Mouse (Mus musculus) forebrain, embryonic 12.5 days (tissue): ENCODE data around the gene S100a11. TPM values are rescaled to one million over a fixed set of nuclear protein-coding genes. Genes with fewer than 3 reads are reported as not detected.
"Not testable (repeated sequence)": the region's sequence is repeated elsewhere in the genome, so short reads cannot be mapped to it uniquely, and the experiment has no call there.

ENCODE experiments used
- ATAC-seq: fragments of 200-750 bp; cut with Nextera tagmentation; 2 replicates; pipeline ENCODE4 v1.8.0; 2017; ENCODE audit warnings: moderate TSS enrichment; ENCODE audit not compliant: low FRiP score
- H3K27ac ChIP-seq: fragments of 300-500 bp; sonication (generic); 2 replicates; pipeline ENCODE4 v1.5.1; 2016; ENCODE audit warnings: mild to moderate bottlenecking
- H3K27me3 ChIP-seq: fragments of 300-500 bp; sonication (generic); 2 replicates; pipeline ENCODE4 v1.6.1; 2016; ENCODE audit warnings: mild to moderate bottlenecking
- H3K36me3 ChIP-seq: fragments of 300-500 bp; sonication (generic); replicated peaks from 2 replicates; pipeline ENCODE4 v1.6.1; 2016; ENCODE audit warnings: mild to moderate bottlenecking
- H3K4me1 ChIP-seq: fragments of 300-500 bp; sonication (generic); 2 replicates; pipeline ENCODE4 v1.6.1; 2016
- H3K4me2 ChIP-seq: fragments of 300-500 bp; sonication (generic); 2 replicates; pipeline ENCODE4 v1.6.1; 2016; ENCODE audit warnings: mild to moderate bottlenecking, moderate library complexity
- H3K4me3 ChIP-seq: fragments of 300-500 bp; sonication (generic); replicated peaks from 2 replicates; pipeline ENCODE4 v1.5.1; 2016; ENCODE audit warnings: mild to moderate bottlenecking
- H3K9ac ChIP-seq: fragments of 300-500 bp; sonication (generic); 2 replicates; pipeline ENCODE4 v1.6.1; 2016; ENCODE audit warnings: mild to moderate bottlenecking
- H3K9me3 ChIP-seq: fragments of 300-500 bp; sonication (generic); 2 replicates; pipeline ENCODE4 v1.6.1; 2016
- WGBS: fragments of 180-500 bp; shearing (Covaris S2); methylation state at CpG from one replicate; pipeline ENCODE4 v1.1.7; 2016; 5-methylcytosine and 5-hydroxymethylcytosine counted together
- polyA plus RNA-seq: library from polyadenylated mRNA; unstranded; fragments of >200 nt; fragmentation: Nextera tagmentation; extraction: Ambion mirVana; gene quantifications from 2 replicates; pipeline ENCODE4 v1.2.1, GENCODE M21; 2016

The S100a11 gene
- 251 and 342 TPM in 2 replicates for polyA plus RNA-seq

DNA sequence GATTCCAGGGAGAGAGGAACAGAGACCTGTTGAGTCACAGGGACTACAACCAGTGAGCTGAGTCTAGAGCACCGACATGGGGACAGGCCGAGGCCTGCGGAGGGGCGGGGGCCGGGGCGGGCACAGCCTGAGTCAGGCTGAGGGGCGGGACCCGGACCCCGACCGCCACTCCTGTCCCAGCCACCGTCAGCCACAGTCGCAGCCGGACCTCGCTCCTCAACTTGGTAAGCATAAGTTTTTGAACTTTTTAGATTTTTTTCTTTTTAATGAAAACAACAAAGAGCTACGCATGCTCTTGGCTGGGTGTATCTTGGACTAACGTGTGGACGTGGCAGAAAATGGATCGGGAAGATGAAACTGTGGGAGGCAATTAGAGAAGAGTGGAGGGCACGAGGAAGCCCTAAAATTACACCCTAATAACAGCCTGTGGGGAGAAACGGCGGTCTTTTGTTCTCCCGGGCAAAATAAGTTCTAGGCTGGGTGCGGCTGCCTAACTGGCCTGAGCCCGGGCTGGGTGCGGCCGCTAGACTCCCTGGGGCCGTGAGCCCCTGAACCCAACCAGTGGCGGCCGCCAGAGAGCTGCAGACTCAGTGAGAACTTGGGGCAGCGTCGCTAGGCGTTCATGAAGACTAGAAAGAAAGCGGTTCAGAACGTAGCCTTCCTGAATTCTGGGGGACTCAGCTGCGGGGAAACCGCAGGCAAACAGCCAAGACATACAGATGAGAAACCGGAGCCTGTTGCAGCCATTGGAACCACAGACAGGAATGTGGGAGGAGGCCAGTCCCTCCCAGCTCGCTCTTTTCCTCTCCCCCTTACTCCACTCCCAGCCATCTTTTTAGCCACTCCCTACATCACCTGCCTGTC lies at the start of gene S100a11:
Gene S100a11 (plus strand): TSS at position 159 of the 864 bp plus-strand sequence.
- Histone ChIP-seq H3K4me1 (no peaks in the 10 kb centered on the region; the same call in 1 of the 2 replicates), H3K9ac (peak within 1 kb of the TSS; percentile 55), H3K9me3 (no peaks in the 10 kb centered on the region), H3K27me3 (no peaks in the 10 kb centered on the region), H3K4me2 (peak within 1 kb of the TSS; percentile 69), H3K27ac (no peak within 1 kb of the TSS), H3K4me3 (peak within 1 kb of the TSS; percentile 44), H3K36me3 (no peaks in the 10 kb centered on the region)
- whole genome bisulfite sequencing: 1% methylated on average over 38 of the region's 38 CpGs
- ATAC-seq: peak; percentile 94

DNA sequence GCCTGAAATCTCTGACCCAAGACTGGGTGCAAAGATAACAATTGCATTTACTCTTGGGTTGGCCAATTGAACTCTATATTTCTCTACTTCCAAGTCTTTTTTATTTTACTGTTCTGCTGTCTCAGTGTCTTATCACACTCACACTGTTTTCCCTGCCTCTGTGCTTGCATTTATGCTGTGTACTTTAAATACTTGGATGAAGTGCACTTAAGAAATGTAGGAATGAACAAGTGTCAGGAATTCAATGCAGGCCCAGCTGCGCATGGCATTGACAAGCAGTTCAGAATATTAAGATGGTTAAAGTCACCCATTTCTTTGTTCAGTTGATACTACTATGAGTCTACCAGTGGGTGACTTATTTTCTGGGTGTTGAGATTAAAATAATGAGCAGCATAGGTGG lies 40.2 kb upstream of the S100a11 start:
- H3K36me3 ChIP-seq: no peaks in the 10 kb centered on the region
- no peak overlapping the region for H3K9ac ChIP-seq
- no peak overlapping the region for H3K4me2 ChIP-seq
- H3K4me3 ChIP-seq: no peak overlapping the region
- ATAC-seq: no peak
- no peak overlapping the region for H3K27ac ChIP-seq
- no peaks in the 10 kb centered on the region for H3K4me1 ChIP-seq
- WGBS: 91% methylated on average over 1 of the region's 1 CpGs
- no peaks in the 10 kb centered on the region for H3K27me3 ChIP-seq
- H3K9me3 ChIP-seq: no peaks in the 10 kb centered on the region

DNA sequence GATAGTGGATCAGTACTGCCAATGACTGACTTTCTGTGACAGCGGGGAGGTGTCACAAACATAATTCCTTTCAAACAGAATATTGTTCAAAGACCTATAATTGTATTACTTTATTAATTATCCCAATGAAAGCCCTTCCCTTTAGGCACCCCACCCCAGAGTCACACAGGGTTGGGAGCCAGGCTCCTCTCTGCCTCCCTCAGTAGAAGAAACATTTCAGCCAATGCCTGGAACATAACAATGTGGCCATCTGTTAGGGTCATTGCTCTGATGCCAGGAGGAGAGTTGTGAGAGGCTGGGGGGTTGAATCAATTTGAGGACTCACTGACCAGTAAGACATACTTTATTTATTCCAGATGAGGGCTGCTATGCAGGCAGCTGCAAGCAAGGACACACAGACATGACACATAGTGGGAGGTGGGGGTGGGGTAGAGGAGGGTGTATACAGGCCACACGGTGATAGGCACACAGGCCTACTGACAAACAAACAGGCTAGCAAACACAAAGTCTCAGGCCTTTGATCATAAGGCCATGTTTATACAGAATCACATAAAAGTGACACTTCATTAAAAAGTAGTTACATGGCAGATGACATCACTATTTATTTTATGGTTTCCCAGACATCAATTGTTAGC lies 38.2 kb upstream of the S100a11 start:
- Histone ChIP-seq H3K4me3 (no peak overlapping the region), H3K4me1 (no peaks in the 10 kb centered on the region), H3K27ac (no peak overlapping the region), H3K9me3 (no peaks in the 10 kb centered on the region), H3K9ac (no peak overlapping the region), H3K4me2 (no peak overlapping the region), H3K27me3 (no peaks in the 10 kb centered on the region), H3K36me3 (no peaks in the 10 kb centered on the region)
- 68% methylated on average over 2 of the region's 2 CpGs for WGBS
- ATAC-seq: no peak

DNA sequence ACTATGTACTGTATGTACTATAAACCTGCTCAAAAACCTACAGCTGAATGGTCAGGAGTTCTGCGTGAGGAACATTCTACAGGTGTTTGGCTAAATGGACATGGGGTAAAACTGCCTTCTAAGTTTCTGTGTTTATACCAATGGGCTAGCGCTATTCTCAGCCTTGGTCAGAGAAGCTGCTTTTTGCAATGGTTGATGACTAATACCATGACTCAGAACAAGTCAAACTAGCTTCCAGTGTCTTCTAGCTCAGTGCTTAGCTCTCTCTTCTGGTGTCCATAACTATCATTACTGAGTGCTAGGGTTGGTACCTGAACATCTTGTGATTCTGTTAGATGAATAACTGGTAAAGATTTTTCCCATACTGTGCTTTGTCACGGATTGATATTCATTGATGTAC lies 34.7 kb upstream of the S100a11 start:
- no peak overlapping the region for H3K4me3 ChIP-seq
- H3K9ac ChIP-seq: no peak overlapping the region
- no peaks in the 10 kb centered on the region for H3K36me3 ChIP-seq
- no peaks in the 10 kb centered on the region for H3K27me3 ChIP-seq
- H3K4me2 ChIP-seq: no peak overlapping the region
- H3K27ac ChIP-seq: no peak overlapping the region
- ATAC-seq: no peak
- 93% methylated on average over 3 of the region's 3 CpGs for WGBS
- H3K9me3 ChIP-seq: no peaks in the 10 kb centered on the region
- no peaks in the 10 kb centered on the region for H3K4me1 ChIP-seq

DNA sequence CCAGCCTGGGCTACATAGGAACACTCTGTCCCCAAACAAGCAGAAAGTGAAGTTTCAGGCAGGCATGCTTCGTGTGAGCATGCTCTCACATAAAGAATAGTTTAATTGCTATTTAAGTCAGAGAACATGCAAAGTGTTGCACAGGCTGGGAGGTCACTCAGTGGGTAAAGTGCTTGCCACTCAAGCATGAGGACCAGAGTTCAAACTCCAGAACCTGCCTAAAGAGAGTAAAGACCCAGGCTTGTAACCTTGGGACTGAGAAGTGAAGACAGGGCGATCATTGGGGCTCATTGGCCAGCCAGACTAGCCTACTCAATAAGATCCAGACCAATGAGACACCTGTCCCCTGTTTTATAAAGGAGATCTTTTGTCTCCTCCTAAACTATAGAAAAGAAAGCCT lies 31.7 kb upstream of the S100a11 start:
- ATAC-seq: no peak
- no peaks in the 10 kb centered on the region for H3K36me3 ChIP-seq
- 87% methylated on average over 2 of the region's 2 CpGs for WGBS

DNA sequence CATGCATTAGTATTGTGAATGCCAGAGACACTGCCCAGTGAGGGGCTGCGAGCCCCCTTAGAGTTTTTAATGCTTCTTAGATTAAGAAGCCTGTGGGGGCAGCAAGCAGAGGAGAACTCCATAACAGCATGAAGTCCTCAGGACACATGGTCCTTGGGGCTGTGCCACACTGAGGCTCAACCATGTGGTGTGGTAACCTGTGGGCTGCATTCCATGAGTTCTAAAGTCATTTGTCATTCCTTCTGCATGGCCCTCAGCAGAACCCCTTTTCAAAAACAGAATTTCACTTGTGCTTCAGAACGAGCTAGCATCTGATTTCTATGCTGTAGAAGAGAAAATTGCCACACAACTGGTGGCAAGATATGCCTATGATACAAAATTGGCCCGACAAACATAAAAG lies 28.1 kb upstream of the S100a11 start:
- WGBS: 89% methylated on average over 3 of the region's 3 CpGs
- no peak overlapping the region for H3K9ac ChIP-seq
- H3K4me1 ChIP-seq: no peaks in the 10 kb centered on the region
- H3K4me3 ChIP-seq: no peak overlapping the region
- no peaks in the 10 kb centered on the region for H3K36me3 ChIP-seq
- no peaks in the 10 kb centered on the region for H3K27me3 ChIP-seq
- no peak overlapping the region for H3K4me2 ChIP-seq
- no peak for ATAC-seq
- H3K9me3 ChIP-seq: no peaks in the 10 kb centered on the region
- H3K27ac ChIP-seq: no peak overlapping the region

More for the DNA sequence above, 31.7 kb upstream of the S100a11 start:
- Histone ChIP-seq H3K9ac (no peak overlapping the region), H3K4me3 (no peak overlapping the region), H3K27me3 (no peaks in the 10 kb centered on the region), H3K4me2 (no peak overlapping the region), H3K4me1 (no peaks in the 10 kb centered on the region), H3K9me3 (no peaks in the 10 kb centered on the region), H3K27ac (no peak overlapping the region)

DNA sequence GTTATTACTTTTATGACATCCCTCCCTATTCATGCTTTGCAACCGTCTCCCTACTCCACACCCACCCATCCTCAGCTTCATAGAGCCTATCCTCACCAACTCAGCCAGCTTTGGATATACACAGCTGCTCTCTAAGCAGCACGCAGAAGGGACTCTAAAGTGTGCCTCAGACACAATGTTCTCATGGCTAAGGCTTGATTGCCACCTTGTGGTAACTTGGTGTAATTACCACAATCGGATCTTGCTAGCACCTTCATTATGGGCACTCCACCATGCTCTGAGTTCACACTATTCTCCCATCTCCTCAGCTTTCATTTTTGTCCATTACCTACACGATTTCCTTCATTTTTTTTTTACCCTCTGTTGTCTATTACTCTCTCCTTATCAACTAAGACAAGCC lies 26.3 kb upstream of the S100a11 start:
- 6% methylated on average over 4 of the region's 4 CpGs for WGBS
- Histone ChIP-seq H3K36me3 (no peaks in the 10 kb centered on the region), H3K9me3 (no peaks in the 10 kb centered on the region), H3K9ac (no peak overlapping the region), H3K4me1 (no peaks in the 10 kb centered on the region), H3K4me2 (no peak overlapping the region), H3K27ac (no peak overlapping the region), H3K27me3 (no peaks in the 10 kb centered on the region), H3K4me3 (no peak overlapping the region)
- peak; percentile 77 for ATAC-seq

DNA sequence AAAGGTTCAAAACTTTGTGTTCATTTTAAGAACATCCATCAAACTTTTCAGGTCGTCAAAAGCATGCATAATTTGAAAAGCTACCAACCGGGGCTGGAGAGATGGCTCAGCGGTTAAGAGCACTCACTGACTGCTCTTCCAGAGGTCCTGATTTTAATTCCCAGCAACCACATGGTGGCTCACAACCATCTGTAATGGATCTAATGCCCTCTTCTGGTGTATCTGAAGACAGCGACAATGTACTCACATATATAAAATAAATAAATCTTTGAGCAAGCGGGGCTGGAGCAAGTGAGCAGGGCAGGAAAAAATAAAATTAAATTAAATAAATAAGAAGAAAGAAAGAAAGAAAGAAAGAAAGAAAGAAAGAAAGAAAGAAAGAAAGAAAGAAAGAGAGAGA lies 25.5 kb upstream of the S100a11 start:
- H3K4me2 ChIP-seq, H3K9ac ChIP-seq, H3K4me1 ChIP-seq, H3K4me3 ChIP-seq, H3K27me3 ChIP-seq, H3K36me3 ChIP-seq, ATAC-seq, H3K27ac ChIP-seq, H3K9me3 ChIP-seq: not testable (repeated sequence)
- WGBS: 31% methylated on average over 5 of the region's 5 CpGs

DNA sequence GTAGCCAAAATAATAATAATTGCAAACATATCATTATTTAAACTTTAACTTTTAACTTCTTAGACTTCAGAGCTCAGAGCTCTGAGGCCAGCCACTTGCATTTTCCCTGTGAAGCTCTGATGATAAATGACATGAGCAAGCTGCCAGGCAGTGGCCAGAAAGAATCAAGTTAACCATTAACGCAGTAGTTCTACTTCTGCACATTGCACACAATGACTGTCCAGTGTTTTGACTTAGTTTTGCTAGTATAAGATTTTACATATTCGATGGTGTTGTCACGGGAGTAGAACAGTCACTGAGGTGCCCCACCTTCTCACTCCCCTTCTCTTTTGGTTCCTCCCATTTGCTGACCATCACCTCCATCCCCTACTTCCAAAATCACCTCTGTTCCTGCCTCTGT lies 23.2 kb upstream of the S100a11 start:
- ATAC-seq: no peak
- no peaks in the 10 kb centered on the region for H3K27me3 ChIP-seq
- H3K36me3 ChIP-seq: no peaks in the 10 kb centered on the region
- H3K4me3 ChIP-seq: no peak overlapping the region
- 89% methylated on average over 3 of the region's 3 CpGs for WGBS
- H3K9ac ChIP-seq: no peak overlapping the region
- H3K27ac ChIP-seq: no peak overlapping the region
- no peaks in the 10 kb centered on the region for H3K4me1 ChIP-seq
- H3K9me3 ChIP-seq: no peaks in the 10 kb centered on the region
- H3K4me2 ChIP-seq: no peak overlapping the region

DNA sequence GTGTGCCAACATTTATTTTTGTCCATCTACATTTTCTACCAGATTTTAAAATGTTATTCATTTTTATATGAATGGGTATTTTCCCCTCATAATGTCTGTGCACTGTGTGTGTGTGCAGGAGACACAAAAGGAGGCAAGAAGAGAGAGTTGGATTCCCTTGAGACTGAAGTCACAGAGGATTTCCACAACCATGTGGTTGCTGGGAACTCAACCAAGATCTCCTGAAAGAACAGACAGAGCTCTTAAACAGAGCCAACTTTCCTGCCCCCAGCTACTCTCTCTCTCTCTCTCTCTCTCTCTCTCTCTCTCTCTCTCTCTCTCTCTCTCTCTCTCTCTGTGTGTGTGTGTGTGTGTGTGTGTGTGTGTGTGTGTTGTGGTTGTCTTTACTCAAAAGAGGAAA lies 21.2 kb upstream of the S100a11 start:
- Histone ChIP-seq H3K36me3 (no peaks in the 10 kb centered on the region), H3K9ac (no peak overlapping the region), H3K4me1 (no peaks in the 10 kb centered on the region), H3K4me2 (no peak overlapping the region), H3K27me3 (no peaks in the 10 kb centered on the region), H3K4me3 (no peak overlapping the region), H3K9me3 (no peaks in the 10 kb centered on the region), H3K27ac (no peak overlapping the region)
- ATAC-seq: no peak

DNA sequence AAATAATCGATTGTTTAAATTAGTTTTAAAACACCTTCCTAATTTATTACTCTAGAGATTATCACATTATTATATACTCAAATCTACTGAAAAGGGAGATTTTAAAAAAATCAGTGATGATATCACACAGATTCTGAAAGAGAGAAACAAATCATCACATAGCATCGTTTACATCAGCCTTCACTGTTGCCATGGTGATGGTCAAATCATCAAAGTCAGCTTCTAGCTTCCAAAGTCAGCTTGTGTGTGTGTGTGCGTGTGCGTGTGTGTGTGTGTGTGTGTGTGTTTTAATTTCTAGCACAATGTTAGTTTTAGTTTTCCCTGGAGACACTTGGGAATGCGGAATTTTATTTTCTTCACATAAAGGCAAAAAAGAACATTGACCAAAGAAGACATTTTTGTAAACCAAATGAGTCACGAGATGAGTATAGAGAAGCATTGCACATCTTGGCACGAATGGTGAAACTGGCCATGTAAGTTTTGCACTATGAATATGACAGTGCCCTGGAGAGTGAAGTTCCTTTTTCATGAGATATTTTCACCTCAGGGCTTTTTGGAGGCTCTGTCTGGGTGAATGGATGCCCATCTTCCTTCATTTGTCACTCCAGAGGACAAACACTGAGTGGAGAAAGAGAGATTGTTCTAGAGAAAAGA lies 15.6 kb upstream of the S100a11 start:
- Histone ChIP-seq H3K9me3 (no peaks in the 10 kb centered on the region), H3K27ac (no peak overlapping the region), H3K4me1 (no peaks in the 10 kb centered on the region), H3K27me3 (no peaks in the 10 kb centered on the region), H3K4me2 (no peak overlapping the region), H3K4me3 (no peak overlapping the region), H3K9ac (no peak overlapping the region), H3K36me3 (no peaks in the 10 kb centered on the region)
- no peak for ATAC-seq
- WGBS: 87% methylated on average over 7 of the region's 7 CpGs

DNA sequence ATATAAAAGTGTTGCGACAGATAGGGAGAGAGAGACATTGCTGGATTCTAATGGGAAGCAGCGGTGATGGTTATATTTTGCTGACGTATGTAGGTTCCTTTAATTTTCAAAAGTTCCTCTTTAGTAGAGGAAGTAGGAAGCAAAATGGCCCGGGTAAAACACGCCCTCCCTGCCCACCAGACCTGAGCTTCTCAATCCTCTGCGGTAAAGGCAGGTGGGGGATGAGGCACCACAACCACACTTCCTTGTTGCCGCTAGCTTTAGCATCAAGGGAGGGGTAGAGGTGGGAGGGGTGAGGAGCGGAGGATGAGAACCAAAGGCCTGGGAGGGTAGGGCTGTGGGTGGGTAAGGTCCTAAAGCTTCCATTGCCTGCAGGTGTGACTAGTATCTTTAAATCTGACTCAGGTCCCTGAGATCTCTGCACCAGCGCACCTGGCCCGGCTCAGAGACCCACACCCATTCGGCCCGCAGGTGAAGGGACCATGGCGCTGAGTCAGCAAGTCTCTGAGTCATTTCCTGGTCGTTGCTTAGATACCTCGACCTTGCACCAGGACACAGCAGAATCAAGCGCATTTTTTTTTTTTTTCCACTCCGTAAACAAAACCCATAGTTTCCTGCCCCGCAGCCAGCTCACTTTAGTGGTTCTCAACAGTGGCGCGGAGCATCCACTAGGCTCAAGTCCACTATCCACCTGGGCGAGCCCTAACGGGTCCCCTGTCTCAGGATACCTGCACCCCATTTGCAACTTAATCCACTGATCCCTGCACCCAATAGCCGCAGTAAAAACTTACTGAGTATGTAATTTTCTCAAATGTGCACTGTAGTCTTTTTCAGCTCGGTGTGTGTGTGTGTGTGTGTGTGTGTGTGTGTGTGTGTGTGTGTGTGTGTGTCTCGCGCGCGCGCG lies 14.1 kb upstream of the S100a11 start:
- H3K9ac ChIP-seq: no peak overlapping the region
- H3K27ac ChIP-seq: no peak overlapping the region
- no peak overlapping the region for H3K4me2 ChIP-seq
- no peak overlapping the region for H3K4me3 ChIP-seq
- H3K36me3 ChIP-seq: no peaks in the 10 kb centered on the region
- H3K4me1 ChIP-seq: no peaks in the 10 kb centered on the region
- H3K9me3 ChIP-seq: no peaks in the 10 kb centered on the region
- 42% methylated on average over 30 of the region's 30 CpGs for WGBS
- H3K27me3 ChIP-seq: no peaks in the 10 kb centered on the region
- ATAC-seq: no peak
